Mouse (Mus musculus) MEL (cell line): ENCODE measurements around the gene Trim12a. TPM values are rescaled to one million over a fixed set of nuclear protein-coding genes. Genes with fewer than 3 reads are reported as not detected.
"Not testable (repeated sequence)": the region's sequence is repeated elsewhere in the genome, so short reads cannot be mapped to it uniquely, and the experiment has no call there.

Experiments used
- DNase-seq: peaks from one replicate; pipeline ENCODE4 v3.0.0; 2011; ENCODE audit warnings: low read depth, low spot score
- H3K27ac ChIP-seq: 2 replicates; pipeline ENCODE4 v1.5.1; 2012; ENCODE audit warnings: low read depth, mild to moderate bottlenecking, control low read depth, low read length, moderate library complexity; ENCODE audit not compliant: control insufficient read depth
- H3K27me3 ChIP-seq, 2 experiments: fragments of 150-350 bp in 1 of 2; sonication (generic) in 1 of 2; 2 replicates each; pipeline ENCODE4 v1.6.1; 2012; ENCODE audit warnings: low read length in 2 of 2, mild to moderate bottlenecking in 2 of 2, improper control_type of control experiment in 1 of 2, moderate library complexity in 1 of 2; ENCODE audit not compliant: insufficient read depth in 2 of 2, control insufficient read depth in 1 of 2
- H3K36me3 ChIP-seq, 2 experiments: 2 replicates each; pipeline ENCODE4 v1.6.1; 2012 to 2014; ENCODE audit warnings: low read length in 2 of 2, improper control_type of control experiment in 1 of 2, inconsistent platforms in 1 of 2, mild to moderate bottlenecking in 1 of 2; ENCODE audit not compliant: insufficient read depth in 2 of 2, control insufficient read depth in 1 of 2
- H3K4me1 ChIP-seq, 2 experiments: fragments of 150-350 bp in 1 of 2; sonication (generic) in 1 of 2; 2 replicates each; pipeline ENCODE4 v1.6.1; 2012; ENCODE audit warnings: low read length in 2 of 2, improper control_type of control experiment in 1 of 2, mild to moderate bottlenecking in 1 of 2; ENCODE audit not compliant: insufficient read depth in 2 of 2, control insufficient read depth in 1 of 2
- H3K4me3 ChIP-seq, 2 experiments: fragments of 150-350 bp in 1 of 2; sonication (generic) in 1 of 2; 2 replicates each; pipeline ENCODE4 v1.5.1; 2012; ENCODE audit warnings: low read depth in 2 of 2, low read length in 2 of 2, mild to moderate bottlenecking in 2 of 2, moderate library complexity in 2 of 2, control low read depth in 1 of 2, improper control_type of control experiment in 1 of 2; ENCODE audit not compliant: control insufficient read depth in 1 of 2, insufficient read depth in 1 of 2
- H3K79me2 ChIP-seq: 2 replicates; pipeline ENCODE4 v1.6.1; 2012; ENCODE audit warnings: mild to moderate bottlenecking, low read length, moderate library complexity; ENCODE audit not compliant: control insufficient read depth, poor library complexity, insufficient read depth
- H3K9ac ChIP-seq: 2 replicates; pipeline ENCODE4 v1.6.1; 2012; ENCODE audit warnings: low read depth, mild to moderate bottlenecking, control low read depth, low read length, moderate library complexity; ENCODE audit not compliant: control insufficient read depth, poor library complexity, severe bottlenecking
- H3K9me3 ChIP-seq: fragments of 150-350 bp; sonication (generic); replicated peaks from 2 replicates; pipeline ENCODE4 v1.6.1; 2012; ENCODE audit warnings: mild to moderate bottlenecking, low read length, improper control_type of control experiment, moderate library complexity; ENCODE audit not compliant: insufficient read depth
- BHLHE40 ChIP-seq: IDR thresholded peaks from 2 replicates; pipeline ENCODE4 v1.6.1; 2012; ENCODE audit warnings: low read depth, mild to moderate bottlenecking, inconsistent platforms, low read length, improper control_type of control experiment, borderline replicate concordance
- CTCF ChIP-seq, 3 experiments: IDR thresholded peaks in 2 of 3; conservative IDR thresholded peaks in 1 of 3; 2 replicates each; pipeline ENCODE4 v1.5.1; 2011 to 2012; ENCODE audit warnings: low read length in 3 of 3, low read depth in 2 of 3, mild to moderate bottlenecking in 2 of 3, improper control_type of control experiment in 1 of 3, inconsistent platforms in 1 of 3, mixed read lengths in 1 of 3, moderate library complexity in 1 of 3; ENCODE audit not compliant: control insufficient read depth in 1 of 3, insufficient read depth in 1 of 3, poor library complexity in 1 of 3, severe bottlenecking in 1 of 3
- E2F4 ChIP-seq: IDR thresholded peaks from 2 replicates; pipeline ENCODE4 v1.6.1; 2011; ENCODE audit warnings: low read depth, low read length, improper control_type of control experiment, borderline replicate concordance
- GABPA ChIP-seq: IDR thresholded peaks from 2 replicates; pipeline ENCODE4 v1.6.1; 2012; ENCODE audit warnings: low read depth, mild to moderate bottlenecking, inconsistent platforms, low read length, improper control_type of control experiment, moderate library complexity
- HCFC1 ChIP-seq: IDR thresholded peaks from 2 replicates; pipeline ENCODE4 v1.6.1; 2012; ENCODE audit warnings: low read depth, mild to moderate bottlenecking, inconsistent platforms, low read length, improper control_type of control experiment, moderate library complexity
- MEF2A ChIP-seq: IDR thresholded peaks from 2 replicates; pipeline ENCODE4 v1.6.1; 2014; ENCODE audit warnings: low read depth, mild to moderate bottlenecking, inconsistent platforms, low read length, improper control_type of control experiment; ENCODE audit not compliant: poor library complexity, insufficient replicate concordance, severe bottlenecking; ENCODE audit errors: extremely low read depth
- MYB ChIP-seq: IDR thresholded peaks from 2 replicates; pipeline ENCODE4 v1.6.1; 2011; ENCODE audit warnings: mild to moderate bottlenecking, low read depth, low read length, improper control_type of control experiment
- MYC ChIP-seq: IDR thresholded peaks from 2 replicates; pipeline ENCODE4 v1.6.1; 2011; ENCODE audit warnings: low read depth, mild to moderate bottlenecking, low read length, improper control_type of control experiment, moderate library complexity
- NELFE ChIP-seq: IDR thresholded peaks from 2 replicates; pipeline ENCODE4 v1.6.1; 2011; ENCODE audit warnings: low read depth, low read length, improper control_type of control experiment
- SMC3 ChIP-seq: IDR thresholded peaks from 2 replicates; pipeline ENCODE4 v1.6.1; 2011; ENCODE audit warnings: low read depth, low read length, improper control_type of control experiment
- TCF12 ChIP-seq: IDR thresholded peaks from 2 replicates; pipeline ENCODE4 v1.6.1; 2014; ENCODE audit warnings: low read depth, mild to moderate bottlenecking, inconsistent platforms, low read length, improper control_type of control experiment, moderate library complexity
- USF1 ChIP-seq: IDR thresholded peaks from 2 replicates; pipeline ENCODE4 v1.6.1; 2014; ENCODE audit warnings: low read depth, mild to moderate bottlenecking, inconsistent platforms, low read length, improper control_type of control experiment, moderate library complexity
- USF2 ChIP-seq, 2 experiments: IDR thresholded peaks; 2 replicates each; pipeline ENCODE4 v1.6.1; 2011 to 2012; ENCODE audit warnings: improper control_type of control experiment in 2 of 2, low read length in 2 of 2, borderline replicate concordance in 1 of 2, inconsistent platforms in 1 of 2, low read depth in 1 of 2, mild to moderate bottlenecking in 1 of 2; ENCODE audit not compliant: insufficient read depth in 1 of 2
- ZC3H11A ChIP-seq: IDR thresholded peaks from 2 replicates; pipeline ENCODE4 v1.6.1; 2012; ENCODE audit warnings: low read depth, mild to moderate bottlenecking, inconsistent platforms, low read length, improper control_type of control experiment
- ZKSCAN1 ChIP-seq: IDR thresholded peaks from 2 replicates; pipeline ENCODE4 v1.6.1; 2012; ENCODE audit warnings: low read depth, mild to moderate bottlenecking, inconsistent platforms, low read length, improper control_type of control experiment, moderate library complexity
- polyA plus RNA-seq, 2 experiments: library from polyadenylated mRNA; stranded (reverse) in 1 of 2; unstranded in 1 of 2; fragments of >175 nt in 1 of 2; fragments of >200 nt in 1 of 2; gene quantifications; 2 replicates each; pipeline versions ENCODE4 v1.2.1 to v1.2.4; 2012; ENCODE audit warnings: low replicate concordance in 2 of 2, low read depth in 1 of 2; ENCODE audit not compliant: insufficient read length in 2 of 2, insufficient read depth in 1 of 2, missing spikeins in 1 of 2
- total RNA-seq: library from RNA; depleted of rRNA; stranded (reverse); fragments of 300-350 nt; gene quantifications from 2 replicates; pipeline ENCODE4 v1.2.3, GENCODE M21; 2012; rRNA removed

Trim12a gene
- total RNA-seq (not detected in 2 replicates), polyA plus RNA-seq (under 1 TPM in 1 of 2 experiments, not detected in 1; 0.14 TPM)

DNA sequence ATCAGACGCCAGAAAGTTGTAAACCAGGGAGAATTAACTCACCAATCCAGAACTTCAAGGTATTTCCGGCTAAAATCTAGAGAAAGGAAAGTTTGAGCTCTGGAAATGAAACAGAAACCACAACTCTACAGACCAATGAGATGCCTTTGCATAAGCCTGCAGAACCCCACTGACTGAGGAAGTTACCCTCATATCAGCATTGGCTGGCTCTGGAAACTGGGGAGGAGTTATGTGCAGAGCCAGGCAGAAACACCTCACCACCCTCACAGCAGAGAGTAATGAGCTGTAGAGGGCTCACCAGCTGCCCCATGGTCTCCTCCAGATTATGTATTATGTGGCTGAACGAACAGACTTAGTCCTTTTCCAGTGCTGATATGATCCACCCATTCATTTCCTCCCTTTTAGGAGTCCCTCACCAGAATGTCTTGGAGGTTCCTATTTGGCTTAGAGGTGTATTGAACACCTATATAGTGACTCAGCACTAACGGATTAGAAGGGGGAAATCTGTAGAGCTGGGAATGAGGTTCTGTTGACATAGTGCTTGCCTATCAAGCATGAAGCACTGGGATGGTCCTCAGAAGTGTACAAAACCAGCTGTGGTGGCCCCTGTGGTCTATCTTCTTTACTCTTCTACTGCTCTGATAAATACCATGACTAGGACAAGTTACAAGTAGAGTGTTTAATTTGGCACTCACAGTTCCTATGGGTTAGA is at the start of gene Trim12a:
TSS of gene Trim12a (minus strand) at position 98 of the 712 bp plus-strand sequence.
- not testable (repeated sequence) for H3K79me2 ChIP-seq, H3K4me1 ChIP-seq, DNase-seq, H3K4me3 ChIP-seq, H3K9me3 ChIP-seq, H3K9ac ChIP-seq, H3K27ac ChIP-seq, H3K27me3 ChIP-seq, H3K36me3 ChIP-seq

GRCm38 (mm10) chr7:104353600-104353967 is 38.3 kb upstream of the Trim12a start:
- peaks cover 0 to 5% of the 10 kb centered on the region in 2 experiments; a peak in 2 of 4 replicates for H3K36me3 ChIP-seq
- peak overlapping the region; percentile 38 to 49 for H3K4me3 ChIP-seq
- peak overlapping the region; percentile 29; the same call in 1 of the 2 replicates for H3K9ac ChIP-seq
- no peaks in the 10 kb centered on the region for H3K9me3 ChIP-seq
- TF ChIP-seq MEF2A (no peak), TCF12 (no peak), NELFE (no peak), MYB (no peak), CTCF (IDR thresholded peaks at IDR 0.05 in 2 of 3, conservative IDR thresholded peaks at IDR 0.05 in 1 of 3; ENCODE audit: control insufficient read depth in 1 of 3, insufficient read depth in 1 of 3, low read depth in 2 of 3, low read length in 3 of 3, poor library complexity in 1 of 3, severe bottlenecking in 1 of 3) (no peak), BHLHE40 (no peak), MYC (no peak), USF1 (no peak), GABPA (no peak), SMC3 (no peak), ZC3H11A (no peak), E2F4 (no peak), HCFC1 (no peak), USF2 (IDR thresholded peaks at IDR 0.05; ENCODE audit: borderline replicate concordance in 1 of 2, insufficient read depth in 1 of 2, low read depth in 1 of 2, low read length in 2 of 2) (no peak), ZKSCAN1 (no peak)
- TF ChIP-seq, all 39 proteins: peak for 0
- peak overlapping the region; percentile 59 for H3K27ac ChIP-seq
- no peaks in the 10 kb centered on the region for H3K79me2 ChIP-seq
- H3K27me3 ChIP-seq = no peaks in the 10 kb centered on the region
- H3K4me1 ChIP-seq = peaks cover 0 to 4% of the 10 kb centered on the region in 2 experiments; a peak in 2 of 4 replicates
- DNase-seq = no peak
